Mouse (Mus musculus) adrenal gland, adult 18-20 months (tissue): ENCODE results near the gene Npas2. TPM values are rescaled to one million over a fixed set of nuclear protein-coding genes. Genes with fewer than 3 reads are reported as not detected.

Source experiments
- DNase-seq, 2 experiments: peaks; one replicate each; pipeline ENCODE4 v3.0.0; 2021 to 2022; ENCODE audit warnings: low spot score in 2 of 2
- microRNA-seq, 2 experiments: library from miRNA; unstranded; fragments of <30 nt; microRNA quantifications; one replicate each; pipeline ENCODE4 v1.2.0; 2021; ENCODE audit warnings: borderline number of aligned reads in 2 of 2
- total RNA-seq, 2 experiments: library from RNA; stranded (reverse); gene quantifications; 1 replicate in 1 of 2; 2 replicates in 1 of 2; pipeline ENCODE4 v1.2.3; 2021

The Npas2 gene
- total RNA-seq, 2 experiments from 2014 or later: 6.1 to 11.9 TPM

DNA sequence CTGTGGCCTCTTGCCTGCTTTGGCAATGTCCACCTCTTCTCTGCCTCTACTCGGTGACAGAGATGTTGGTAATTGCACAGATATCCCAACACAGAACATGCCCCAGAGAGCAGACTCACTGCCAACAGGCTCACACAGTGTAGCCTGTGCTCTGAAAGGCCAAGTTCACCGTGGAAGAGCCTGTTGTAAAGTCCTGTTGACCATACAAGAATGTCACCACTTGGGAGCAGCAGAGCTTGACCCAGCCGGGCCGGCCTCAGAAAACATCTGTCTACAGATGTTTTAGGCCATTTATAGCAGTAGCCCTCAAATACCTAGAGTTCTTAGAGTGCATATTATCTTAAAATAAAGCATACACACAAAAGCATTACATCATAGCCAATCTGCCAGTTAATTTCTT lies 213.6 kb downstream of the Npas2 start:
- DNase-seq: no peak

DNA sequence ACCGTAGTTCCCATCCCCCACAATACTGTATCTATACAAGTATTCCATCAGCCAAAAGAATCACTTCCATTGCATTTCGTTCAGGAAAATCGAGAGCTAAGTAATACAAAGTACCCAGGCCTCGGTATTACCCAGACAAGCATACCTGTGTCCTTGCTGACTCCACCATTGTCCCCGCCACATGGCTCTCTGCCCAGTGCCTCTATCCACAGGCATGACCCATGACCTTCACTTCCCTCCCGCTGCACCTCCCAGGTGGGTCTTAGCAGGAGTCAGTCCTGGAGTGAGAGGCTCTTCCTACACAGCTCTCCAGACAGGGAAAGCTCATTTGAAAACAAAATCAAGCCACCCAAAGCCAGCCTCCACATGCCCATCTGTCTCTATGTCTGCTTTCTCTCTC lies 214.6 kb downstream of the Npas2 start:
- no peak for DNase-seq

DNA sequence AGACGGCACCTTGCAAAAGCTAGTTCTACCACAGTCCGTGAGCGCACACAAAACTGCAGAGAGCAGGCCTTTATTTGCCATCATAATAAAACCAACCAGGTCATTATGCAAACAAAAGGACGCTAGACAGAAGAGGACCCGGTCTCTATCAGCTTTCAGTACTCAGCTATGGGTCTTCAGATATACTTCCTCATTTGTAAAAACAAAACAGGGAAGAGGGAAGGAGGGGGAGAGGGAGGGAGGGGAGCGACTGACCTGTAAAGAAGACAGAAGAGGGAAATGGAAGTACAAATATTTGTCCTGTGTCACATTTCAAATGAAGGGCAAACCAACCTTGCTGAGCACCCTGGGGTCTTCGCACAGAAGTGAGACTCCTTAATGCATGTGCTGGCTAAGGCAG lies 215.1 kb downstream of the Npas2 start:
- DNase-seq: no peak

- DNase-seq: no peak
Measured at GRCm38 (mm10) chr1:39410085-39410821, 216.7 kb downstream of the Npas2 start.

Small RNA genes lying within 50 kb of the gene (microRNA-seq; reads per million reads assigned to microRNA genes)
- gene Mir6349: 0 reads per million in 2 experiments

Other genes starting within 250 kb of the Npas2 start
- gene Pdcl3, start 208.1 kb upstream of the Npas2 start, total RNA-seq: 10 to 100 TPM; 77.9 to 91.3 TPM
- gene Rpl31, start 174.1 kb downstream of the Npas2 start, total RNA-seq: 100 to 1,000 TPM; 767 to 781 TPM